Mouse (Mus musculus): ENCODE measurements at regions not wholly inside any gene's neighbourhood (a gene's known extent, or its start where the extent isn't known, plus 50 kb on each side); places are given as distances from the start of the nearest gene placed in this dataset.

DNA sequence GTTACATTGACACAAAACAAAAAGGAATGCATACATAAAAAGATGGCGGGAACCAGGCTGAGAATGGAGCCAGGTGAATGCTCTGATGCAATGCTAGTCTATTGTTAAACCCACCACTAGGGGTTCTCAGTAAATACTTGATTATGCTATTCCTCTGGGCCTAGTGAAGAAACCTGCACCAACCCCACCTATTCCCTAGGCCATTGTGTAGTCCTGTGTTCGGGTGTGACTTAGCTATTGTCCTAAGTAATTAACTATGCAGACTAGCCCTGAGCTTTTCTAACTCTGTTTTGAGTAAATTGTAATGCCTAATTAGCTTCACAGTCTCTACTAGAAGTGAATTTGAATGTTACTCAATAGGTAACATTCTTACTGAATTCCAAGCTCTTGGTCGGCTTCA, 62.4 kb upstream of the Ces1h start:
- TF ChIP-seq POLR2A (IDR thresholded peaks at IDR 0.05; ENCODE audit: low read depth, low read length) (no peak), CTCF (IDR thresholded peaks at IDR 0.05; ENCODE audit: borderline replicate concordance, insufficient read depth, low read length) (no peak)

Data from embryonic fibroblast, embryonic 13.5 days (primary cell).